Mouse (Mus musculus) megakaryocyte, embryonic 14.5 days (primary cell): ENCODE data around the gene D630036H23Rik.

Source experiments
- FLI1 ChIP-seq: IDR thresholded peaks from 2 replicates; pipeline ENCODE4 v1.6.1; 2012; ENCODE audit warnings: low read length, inconsistent platforms, mixed read lengths
- GATA1 ChIP-seq: IDR thresholded peaks from 3 replicates; pipeline ENCODE4 v1.6.1; 2012; ENCODE audit warnings: mixed read lengths, low read length, inconsistent platforms, borderline replicate concordance

- no peak for TF ChIP-seq GATA1
- no peak for TF ChIP-seq FLI1
Measured at GRCm38 (mm10) chr12:36423677-36424076, 41.7 kb upstream of the D630036H23Rik start.
